Mouse (Mus musculus): Measurements from ENCODE around the gene Tmem236.

Gene Tmem236

GRCm38 (mm10) chr2:14174334-14174733 is at the start of gene Tmem236:
Gene Tmem236 (plus strand): TSS chr2:14174523.
- in situ Hi-C loops (cut with MboI, MseI): no loop called here

- in situ Hi-C loops (cut with MboI, MseI): no loop called here
Observed at GRCm38 (mm10) chr2:14126387-14126786, 47.9 kb upstream of the Tmem236 start.

GRCm38 (mm10) chr2:14127629-14128028 is 46.7 kb upstream of the Tmem236 start:
- in situ Hi-C loops (cut with MboI, MseI): no loop called here

GRCm38 (mm10) chr2:14130641-14131339 is 43.5 kb upstream of the Tmem236 start:
- in situ Hi-C loops (cut with MboI, MseI): no loop called here

GRCm38 (mm10) chr2:14132468-14133326 is 41.6 kb upstream of the Tmem236 start:
- in situ Hi-C loops (cut with MboI, MseI): no loop called here

GRCm38 (mm10) chr2:14136906-14137305 is 37.4 kb upstream of the Tmem236 start:
- in situ Hi-C loops (cut with MboI, MseI): no loop called here

- in situ Hi-C loops (cut with MboI, MseI): no loop called here
Observed at GRCm38 (mm10) chr2:14139590-14139989, 34.7 kb upstream of the Tmem236 start.

- in situ Hi-C loops (cut with MboI, MseI): no loop called here
Observed at GRCm38 (mm10) chr2:14140044-14140443, 34.3 kb upstream of the Tmem236 start.

- in situ Hi-C loops (cut with MboI, MseI): loop anchor here (5.0 kb wide), 2 partner anchors 48 to 93 kb away; no protein-coding TSS in a partner anchor
Observed at GRCm38 (mm10) chr2:14145311-14145710, 29.0 kb upstream of the Tmem236 start.

- in situ Hi-C loops (cut with MboI, MseI): loop anchor here (5.0 kb wide), 2 partner anchors 50 to 95 kb away; no protein-coding TSS in a partner anchor
Observed at GRCm38 (mm10) chr2:14146913-14147312, 27.4 kb upstream of the Tmem236 start.

- in situ Hi-C loops (cut with MboI, MseI): no loop called here
Observed at GRCm38 (mm10) chr2:14150829-14151228, 23.5 kb upstream of the Tmem236 start.

- in situ Hi-C loops (cut with MboI, MseI): no loop called here
Observed at GRCm38 (mm10) chr2:14151854-14152253, 22.5 kb upstream of the Tmem236 start.

- in situ Hi-C loops (cut with MboI, MseI): loop anchor here in 1 of 2 experiments (5.0 kb wide), 1 partner anchor 117 kb away; no protein-coding TSS in a partner anchor
Observed at GRCm38 (mm10) chr2:14159047-14159446, 15.3 kb upstream of the Tmem236 start.

- in situ Hi-C loops (cut with MboI, MseI): loop anchor here in 1 of 2 experiments (5.0 kb wide), 1 partner anchor 117 kb away; no protein-coding TSS in a partner anchor
Observed at GRCm38 (mm10) chr2:14159756-14160155, 14.6 kb upstream of the Tmem236 start.

- in situ Hi-C loops (cut with MboI, MseI): no loop called here
Observed at GRCm38 (mm10) chr2:14164459-14165030, 9.8 kb upstream of the Tmem236 start.

- in situ Hi-C loops (cut with MboI, MseI): no loop called here
Observed at GRCm38 (mm10) chr2:14165066-14165465, 9.3 kb upstream of the Tmem236 start.

- in situ Hi-C loops (cut with MboI, MseI): no loop called here
Observed at GRCm38 (mm10) chr2:14165618-14166344, 8.5 kb upstream of the Tmem236 start.

- in situ Hi-C loops (cut with MboI, MseI): no loop called here
Observed at GRCm38 (mm10) chr2:14167721-14168120, 6.6 kb upstream of the Tmem236 start.

- in situ Hi-C loops (cut with MboI, MseI): no loop called here
Observed at GRCm38 (mm10) chr2:14176460-14177193, 2.3 kb downstream of the Tmem236 start.

- in situ Hi-C loops (cut with MboI, MseI): no loop called here
Observed at GRCm38 (mm10) chr2:14184375-14184774, 10.1 kb downstream of the Tmem236 start.

- in situ Hi-C loops (cut with MboI, MseI): no loop called here
Observed at GRCm38 (mm10) chr2:14190684-14191083, 16.4 kb downstream of the Tmem236 start.
